Mouse (Mus musculus): ENCODE results near the gene Nxpe4. TPM values are rescaled to one million over a fixed set of nuclear protein-coding genes. Genes with fewer than 3 reads are reported as not detected.
A peak's percentile ranks its signal among the peaks of the same experiment; 100 is the strongest.

The Nxpe4 gene
- polyA plus RNA-seq, 1 experiment from 2014 or later: 7.1 TPM

GRCm38 (mm10) chr9:48242756-48243155 lies 80.9 kb downstream of the Nxpe4 start:
- no peak for ATAC-seq (ENCODE audit: insufficient number of reproducible peaks, low FRiP score, low TSS enrichment, low read depth)
- no peak overlapping the region for H3K4me2 ChIP-seq
- no peak overlapping the region for H3K4me3 ChIP-seq
- WGBS: 89% methylated on average over 2 of the region's 2 CpGs
- no peaks in the 10 kb centered on the region for H3K36me3 ChIP-seq
- no peaks in the 10 kb centered on the region for H3K4me1 ChIP-seq
- H3K27me3 ChIP-seq: no peaks in the 10 kb centered on the region
- no peak overlapping the region for H3K27ac ChIP-seq
- H3K9ac ChIP-seq: no peak overlapping the region
- H3K9me3 ChIP-seq: no peaks in the 10 kb centered on the region

GRCm38 (mm10) chr9:48244175-48244574 lies 82.4 kb downstream of the Nxpe4 start:
- Histone ChIP-seq H3K4me1 (no peaks in the 10 kb centered on the region), H3K9ac (no peak overlapping the region), H3K36me3 (no peaks in the 10 kb centered on the region), H3K27ac (no peak overlapping the region), H3K9me3 (no peaks in the 10 kb centered on the region), H3K27me3 (no peaks in the 10 kb centered on the region), H3K4me2 (no peak overlapping the region), H3K4me3 (no peak overlapping the region)
- WGBS: 78% methylated on average over 3 of the region's 3 CpGs
- ATAC-seq (ENCODE audit: insufficient number of reproducible peaks, low FRiP score, low TSS enrichment, low read depth): no peak

- Histone ChIP-seq H3K9ac (no peak overlapping the region), H3K4me1 (no peaks in the 10 kb centered on the region; the same call in 1 of the 2 replicates), H3K27me3 (no peaks in the 10 kb centered on the region), H3K36me3 (no peaks in the 10 kb centered on the region), H3K4me3 (no peak overlapping the region), H3K4me2 (no peak overlapping the region), H3K27ac (no peak overlapping the region), H3K9me3 (no peaks in the 10 kb centered on the region)
- WGBS: 64% methylated on average over 1 of the region's 1 CpGs
- no peak for ATAC-seq (ENCODE audit: insufficient number of reproducible peaks, low FRiP score, low TSS enrichment, low read depth)
Observed at GRCm38 (mm10) chr9:48245525-48245924, 83.7 kb downstream of the Nxpe4 start.

GRCm38 (mm10) chr9:48247276-48247675 lies 85.5 kb downstream of the Nxpe4 start:
- Histone ChIP-seq H3K27ac (no peak overlapping the region), H3K4me1 (peaks cover 4% of the 10 kb centered on the region), H3K4me2 (no peak overlapping the region), H3K27me3 (peaks cover 2% of the 10 kb centered on the region; the same call in 1 of the 2 replicates), H3K4me3 (no peak overlapping the region), H3K9me3 (no peaks in the 10 kb centered on the region), H3K9ac (no peak overlapping the region), H3K36me3 (no peaks in the 10 kb centered on the region)
- no peak for ATAC-seq (ENCODE audit: insufficient number of reproducible peaks, low FRiP score, low TSS enrichment, low read depth)
- WGBS: 38% methylated on average over 5 of the region's 5 CpGs

- 10% methylated on average over 8 of the region's 8 CpGs for WGBS
- Histone ChIP-seq H3K36me3 (no peaks in the 10 kb centered on the region), H3K4me2 (no peak overlapping the region; the same call in 1 of the 2 replicates), H3K27me3 (peaks cover 12% of the 10 kb centered on the region), H3K4me3 (no peak overlapping the region), H3K9ac (no peak overlapping the region), H3K9me3 (no peaks in the 10 kb centered on the region), H3K27ac (no peak overlapping the region), H3K4me1 (peaks cover 4% of the 10 kb centered on the region)
- ATAC-seq (ENCODE audit: insufficient number of reproducible peaks, low FRiP score, low TSS enrichment, low read depth): no peak
Observed at GRCm38 (mm10) chr9:48252236-48252635, 90.4 kb downstream of the Nxpe4 start.

- WGBS: 60% methylated on average over 9 of the region's 9 CpGs
- Histone ChIP-seq H3K9ac (no peak overlapping the region), H3K4me2 (no peak overlapping the region), H3K27me3 (peaks cover 12% of the 10 kb centered on the region), H3K27ac (no peak overlapping the region), H3K36me3 (no peaks in the 10 kb centered on the region), H3K4me3 (no peak overlapping the region), H3K9me3 (no peaks in the 10 kb centered on the region), H3K4me1 (peaks cover 3% of the 10 kb centered on the region; the same call in 1 of the 2 replicates)
- no peak for ATAC-seq (ENCODE audit: insufficient number of reproducible peaks, low FRiP score, low TSS enrichment, low read depth)
Observed at GRCm38 (mm10) chr9:48257001-48257400, 95.2 kb downstream of the Nxpe4 start.

GRCm38 (mm10) chr9:48257741-48258423 lies 96.1 kb downstream of the Nxpe4 start:
- Histone ChIP-seq H3K9me3 (no peaks in the 10 kb centered on the region), H3K4me3 (no peak overlapping the region), H3K27me3 (peaks cover 4% of the 10 kb centered on the region), H3K27ac (no peak overlapping the region), H3K4me1 (no peaks in the 10 kb centered on the region), H3K36me3 (no peaks in the 10 kb centered on the region), H3K4me2 (no peak overlapping the region), H3K9ac (no peak overlapping the region)
- ATAC-seq (ENCODE audit: insufficient number of reproducible peaks, low FRiP score, low TSS enrichment, low read depth): no peak
- 33% methylated on average over 12 of the region's 12 CpGs for WGBS

- Histone ChIP-seq H3K9me3 (no peaks in the 10 kb centered on the region), H3K4me1 (peaks cover 10% of the 10 kb centered on the region)
Observed at GRCm38 (mm10) chr9:48264616-48265015, 102.8 kb downstream of the Nxpe4 start.

GRCm38 (mm10) chr9:48265491-48265890 lies 103.7 kb downstream of the Nxpe4 start:
- no peak overlapping the region for H3K9ac ChIP-seq
- no peaks in the 10 kb centered on the region for H3K9me3 ChIP-seq
- H3K27ac ChIP-seq: no peak overlapping the region
- ATAC-seq (ENCODE audit: insufficient number of reproducible peaks, low FRiP score, low TSS enrichment, low read depth): no peak
- no peak overlapping the region for H3K4me2 ChIP-seq
- 78% methylated on average over 4 of the region's 4 CpGs for WGBS
- no peak overlapping the region for H3K4me3 ChIP-seq
- no peaks in the 10 kb centered on the region for H3K27me3 ChIP-seq
- no peaks in the 10 kb centered on the region for H3K36me3 ChIP-seq
- H3K4me1 ChIP-seq: peaks cover 10% of the 10 kb centered on the region

More at GRCm38 (mm10) chr9:48264616-48265015, 102.8 kb downstream of the Nxpe4 start:
- Histone ChIP-seq H3K4me3 (no peak overlapping the region), H3K27me3 (no peaks in the 10 kb centered on the region), H3K4me2 (no peak overlapping the region), H3K27ac (no peak overlapping the region), H3K9ac (no peak overlapping the region), H3K36me3 (no peaks in the 10 kb centered on the region)
- no peak for ATAC-seq (ENCODE audit: insufficient number of reproducible peaks, low FRiP score, low TSS enrichment, low read depth)
- WGBS: 83% methylated on average over 6 of the region's 6 CpGs

GRCm38 (mm10) chr9:48266286-48267027 lies 104.6 kb downstream of the Nxpe4 start:
- H3K9ac ChIP-seq: no peak overlapping the region
- 0 out of 2 replicates have a peak overlapping the region, but pooled peaks have one; percentile 61 for H3K27ac ChIP-seq
- no peaks in the 10 kb centered on the region for H3K27me3 ChIP-seq
- no peaks in the 10 kb centered on the region for H3K9me3 ChIP-seq
- WGBS: 12% methylated on average over 21 of the region's 21 CpGs
- H3K36me3 ChIP-seq: no peaks in the 10 kb centered on the region
- H3K4me2 ChIP-seq: peak overlapping the region; percentile 89
- H3K4me3 ChIP-seq: peak overlapping the region; percentile 49
- ATAC-seq (ENCODE audit: insufficient number of reproducible peaks, low FRiP score, low TSS enrichment, low read depth): peak; percentile 79
- peaks cover 10% of the 10 kb centered on the region for H3K4me1 ChIP-seq

- Histone ChIP-seq H3K27me3 (no peaks in the 10 kb centered on the region), H3K4me3 (peak overlapping the region; percentile 49), H3K9me3 (no peaks in the 10 kb centered on the region), H3K9ac (peak overlapping the region; percentile 29; the same call in 1 of the 2 replicates), H3K4me1 (peaks cover 10% of the 10 kb centered on the region), H3K4me2 (peak overlapping the region; percentile 89), H3K36me3 (no peaks in the 10 kb centered on the region), H3K27ac (peak overlapping the region; percentile 61)
- WGBS: under 1% methylated on average over 16 of the region's 16 CpGs
- peak; percentile 84 for ATAC-seq (ENCODE audit: insufficient number of reproducible peaks, low FRiP score, low TSS enrichment, low read depth)
Observed at GRCm38 (mm10) chr9:48267028-48267441, 105.2 kb downstream of the Nxpe4 start.

GRCm38 (mm10) chr9:48267960-48268359 lies 106.1 kb downstream of the Nxpe4 start:
- Histone ChIP-seq H3K4me2 (no peak overlapping the region), H3K27ac (peak overlapping the region; percentile 61; the same call in 1 of the 2 replicates), H3K9ac (no peak overlapping the region), H3K36me3 (no peaks in the 10 kb centered on the region), H3K4me1 (peaks cover 10% of the 10 kb centered on the region), H3K27me3 (no peaks in the 10 kb centered on the region), H3K9me3 (no peaks in the 10 kb centered on the region), H3K4me3 (no peak overlapping the region)
- WGBS: 36% methylated on average over 1 of the region's 1 CpGs
- no peak for ATAC-seq (ENCODE audit: insufficient number of reproducible peaks, low FRiP score, low TSS enrichment, low read depth)
